21 mouse cellular contexts compared by ENCODE assay signal in genomic region chr7:113126010-113126409, GRCm38 (mm10).
DNase-seq lines count a peak whose midpoint lies in the region; ATAC-seq and TF ChIP-seq lines count a peak whose summit lies in the region.
"Had no signal": no experiment of that assay in that cellular context is flagged by ENCODE, and none has a peak within 500 bp of the region (broad histone marks: within the 10 kb centered on the region; RNA-seq: fewer than 3 reads in every experiment).

No protein-coding gene starts in this region.

- in situ Hi-C loops in Patski (cut with MboI; ENCODE audit: low pct_unique_long_range_greater_than_20kb), result loop anchor here (5.0 to 25.0 kb wide), 3 partner anchors 89 to 461 kb away; no protein-coding TSS in a partner anchor

- H3K36me3 ChIP-seq in hindbrain, postnatal 0 days (ENCODE audit: insufficient read depth, low read length), result no peaks in the 10 kb centered on the region
- no peaks in the 10 kb centered on the region for H3K36me3 ChIP-seq in hindbrain, embryonic 16.5 days (ENCODE audit: control insufficient read depth, insufficient read depth, low read length)
- H3K36me3 ChIP-seq in liver, postnatal 0 days (replicated peaks; ENCODE audit: insufficient read depth, low read length), result no peaks in the 10 kb centered on the region
- H3K36me3 ChIP-seq in liver, embryonic 12.5 days, result no peaks in the 10 kb centered on the region
- no peaks in the 10 kb centered on the region for H3K36me3 ChIP-seq in stomach, postnatal 0 days (ENCODE audit: control insufficient read depth, insufficient read depth, low read length)
- H3K36me3 ChIP-seq: hindbrain, embryonic 12.5 days; limb, embryonic 13.5 days; neural tube, embryonic 13.5 days had no signal

- 65% methylated on average over 1 of the region's 1 CpGs for WGBS in hindbrain, postnatal 0 days
- 63% methylated on average over 1 of the region's 1 CpGs for WGBS in hindbrain, embryonic 16.5 days
- WGBS in liver, postnatal 0 days (ENCODE audit: insufficient replicate concordance), result 65% methylated on average over 1 of the region's 1 CpGs
- 53% methylated on average over 1 of the region's 1 CpGs for WGBS in liver, embryonic 12.5 days (ENCODE audit: insufficient replicate concordance)
- 74% methylated on average over 1 of the region's 1 CpGs for WGBS in stomach, postnatal 0 days

- H3K27ac ChIP-seq in hindbrain, postnatal 0 days, result no peak overlapping the region
- H3K27ac ChIP-seq in hindbrain, embryonic 16.5 days (ENCODE audit: low read depth, low read length), result no peak overlapping the region
- no peak overlapping the region for H3K27ac ChIP-seq in liver, postnatal 0 days (ENCODE audit: low read depth)
- no peak overlapping the region for H3K27ac ChIP-seq in liver, embryonic 12.5 days
- no peak overlapping the region for H3K27ac ChIP-seq in stomach, postnatal 0 days (replicated peaks)
- H3K27ac ChIP-seq: hindbrain, embryonic 12.5 days; limb, embryonic 13.5 days; neural tube, embryonic 13.5 days had no signal

- POLR2A ChIA-PET in Patski (lab: Charles Lee), result no interaction called here

- DNase-seq in hindbrain, postnatal 0 days (ENCODE audit: low spot score), result no peak
- no peak for DNase-seq in liver, postnatal 0 days
- no peak for DNase-seq in Patski (ENCODE audit: low read depth, low spot score)
- no peak for DNase-seq in stomach, postnatal 0 days (ENCODE audit: low spot score)
- DNase-seq: adrenal gland, adult 8-10 months; B cell, adult 2 months; cerebellum, adult 9-10 months; cerebellum, postnatal 36 days; heart, postnatal 36 days; kidney, adult 2 months; lung, adult 18-20 months; lung, postnatal 14 days; right cerebral cortex, postnatal 4 days had no signal

- no peak for TF ChIP-seq EP300 in liver, postnatal 0 days (IDR thresholded peaks at IDR 0.05; ENCODE audit: low read depth)
- TF ChIP-seq EP300 in stomach, postnatal 0 days (optimal IDR thresholded peaks at IDR 0.05), result no peak

- TF ChIP-seq CTCF in hindbrain, postnatal 0 days (IDR thresholded peaks at IDR 0.05; ENCODE audit: low read depth), result peak; percentile 50
- TF ChIP-seq CTCF in liver, postnatal 0 days (IDR thresholded peaks at IDR 0.05; ENCODE audit: low read depth), result peak; percentile 28
- TF ChIP-seq CTCF in Patski (IDR thresholded peaks at IDR 0.05), result peak; percentile 38
- peak; percentile 57 for TF ChIP-seq CTCF in stomach, postnatal 0 days (IDR thresholded peaks at IDR 0.05; ENCODE audit: low read depth)

- no peak overlapping the region for H3K4me3 ChIP-seq in hindbrain, postnatal 0 days (ENCODE audit: low read length)
- no peak overlapping the region for H3K4me3 ChIP-seq in hindbrain, embryonic 16.5 days (ENCODE audit: low read length)
- H3K4me3 ChIP-seq in liver, postnatal 0 days (ENCODE audit: low read depth, low read length), result no peak overlapping the region
- no peak overlapping the region for H3K4me3 ChIP-seq in liver, embryonic 12.5 days
- no peak overlapping the region for H3K4me3 ChIP-seq in stomach, postnatal 0 days (ENCODE audit: low read depth, low read length)
- H3K4me3 ChIP-seq: hindbrain, embryonic 12.5 days; limb, embryonic 13.5 days; neural tube, embryonic 13.5 days had no signal

- H3K4me2 ChIP-seq in hindbrain, postnatal 0 days (ENCODE audit: low read depth, low read length), result no peak overlapping the region
- no peak overlapping the region for H3K4me2 ChIP-seq in hindbrain, embryonic 16.5 days (ENCODE audit: low read length)
- H3K4me2 ChIP-seq in liver, postnatal 0 days (ENCODE audit: low read depth, low read length), result no peak overlapping the region
- no peak overlapping the region for H3K4me2 ChIP-seq in liver, embryonic 12.5 days
- no peak overlapping the region for H3K4me2 ChIP-seq in stomach, postnatal 0 days (replicated peaks; ENCODE audit: low read depth)
- H3K4me2 ChIP-seq: hindbrain, embryonic 12.5 days; limb, embryonic 13.5 days; liver, embryonic 11.5 days; midbrain, embryonic 11.5 days; neural tube, embryonic 13.5 days had no signal

- H3K4me1 ChIP-seq in hindbrain, postnatal 0 days (ENCODE audit: insufficient read depth, low read length), result no peaks in the 10 kb centered on the region
- H3K4me1 ChIP-seq in hindbrain, embryonic 16.5 days (ENCODE audit: control insufficient read depth, insufficient read depth, low read depth, low read length), result no peaks in the 10 kb centered on the region; the same call in 1 of the 2 replicates
- no peaks in the 10 kb centered on the region for H3K4me1 ChIP-seq in liver, postnatal 0 days (ENCODE audit: insufficient read depth)
- H3K4me1 ChIP-seq in liver, embryonic 12.5 days, result no peaks in the 10 kb centered on the region
- H3K4me1 ChIP-seq in stomach, postnatal 0 days (replicated peaks; ENCODE audit: control insufficient read depth, insufficient read depth), result no peaks in the 10 kb centered on the region

- ATAC-seq in hindbrain, postnatal 0 days, result no peak
- no peak for ATAC-seq in hindbrain, embryonic 16.5 days
- ATAC-seq in liver, postnatal 0 days, result no peak
- no peak for ATAC-seq in liver, embryonic 12.5 days
- no peak for ATAC-seq in Patski
- ATAC-seq in stomach, postnatal 0 days (ENCODE audit: low FRiP score, low TSS enrichment), result no peak
- ATAC-seq: forebrain, embryonic 14.5 days had no signal

- H3K27me3 ChIP-seq in hindbrain, postnatal 0 days (ENCODE audit: insufficient read depth, low read length), result no peaks in the 10 kb centered on the region
- H3K27me3 ChIP-seq in hindbrain, embryonic 16.5 days (replicated peaks; ENCODE audit: control insufficient read depth, insufficient read depth, low read length), result no peaks in the 10 kb centered on the region
- no peaks in the 10 kb centered on the region for H3K27me3 ChIP-seq in liver, postnatal 0 days (ENCODE audit: insufficient read depth, low read length)
- H3K27me3 ChIP-seq in liver, embryonic 12.5 days (replicated peaks), result no peaks in the 10 kb centered on the region
- no peaks in the 10 kb centered on the region for H3K27me3 ChIP-seq in Patski
- no peaks in the 10 kb centered on the region for H3K27me3 ChIP-seq in stomach, postnatal 0 days (ENCODE audit: control insufficient read depth, insufficient read depth, low read length)
- H3K27me3 ChIP-seq: hindbrain, embryonic 12.5 days; limb, embryonic 13.5 days; neural tube, embryonic 13.5 days had no signal

- no peak overlapping the region for H3K9ac ChIP-seq in hindbrain, postnatal 0 days (replicated peaks; ENCODE audit: low read length)
- H3K9ac ChIP-seq in hindbrain, embryonic 16.5 days (ENCODE audit: low read depth, low read length), result no peak overlapping the region
- no peak overlapping the region for H3K9ac ChIP-seq in liver, postnatal 0 days (replicated peaks)
- H3K9ac ChIP-seq in liver, embryonic 12.5 days, result no peak overlapping the region
- no peak overlapping the region for H3K9ac ChIP-seq in stomach, postnatal 0 days (ENCODE audit: low read length)
- H3K9ac ChIP-seq: hindbrain, embryonic 12.5 days; limb, embryonic 13.5 days; neural tube, embryonic 13.5 days had no signal

- no peaks in the 10 kb centered on the region for H3K9me3 ChIP-seq in hindbrain, postnatal 0 days (ENCODE audit: low read length)
- H3K9me3 ChIP-seq in hindbrain, embryonic 16.5 days (ENCODE audit: control insufficient read depth, low read length), result no peaks in the 10 kb centered on the region
- H3K9me3 ChIP-seq in liver, postnatal 0 days (ENCODE audit: low read length), result no peaks in the 10 kb centered on the region
- H3K9me3 ChIP-seq in liver, embryonic 12.5 days (replicated peaks), result no peaks in the 10 kb centered on the region
- no peaks in the 10 kb centered on the region for H3K9me3 ChIP-seq in stomach, postnatal 0 days (ENCODE audit: control insufficient read depth, low read length)
- H3K9me3 ChIP-seq: hindbrain, embryonic 12.5 days; limb, embryonic 13.5 days; neural tube, embryonic 13.5 days had no signal

- CTCF ChIA-PET in Patski (lab: Charles Lee), result interaction anchor here (1.1 kb wide), 1 partner anchor 204 kb away, joined by 3 read pairs; no protein-coding TSS in a partner anchor
